Mouse (Mus musculus) C2C12 (cell line): ENCODE data around the gene Map4.

Experiments used
- CEBPB ChIP-seq: IDR thresholded peaks from one replicate; pipeline ENCODE4 v1.6.1; 2011; ENCODE audit warnings: low read depth, mild to moderate bottlenecking, control low read depth, moderate library complexity
- CTCF ChIP-seq: IDR thresholded peaks from one replicate; pipeline ENCODE4 v1.5.1; 2011; ENCODE audit not compliant: control insufficient read depth, insufficient read depth, insufficient read length
- MYOD1 ChIP-seq: IDR thresholded peaks from one replicate; pipeline ENCODE4 v1.6.1; 2011; ENCODE audit warnings: low read depth; ENCODE audit not compliant: control insufficient read depth, insufficient read length
- MYOG ChIP-seq: IDR thresholded peaks from one replicate; pipeline ENCODE4 v1.6.1; 2011; ENCODE audit not compliant: control insufficient read depth, insufficient read length; ENCODE audit errors: extremely low read depth
- USF1 ChIP-seq: IDR thresholded peaks from one replicate; pipeline ENCODE4 v1.6.1; 2011; ENCODE audit warnings: low read depth, mild to moderate bottlenecking, control low read depth, moderate library complexity

- TF ChIP-seq CTCF (no peak), CEBPB (no peak), MYOD1 (no peak), USF1 (no peak), MYOG (no peak)
Measured at GRCm38 (mm10) chr9:109914269-109914926, 16.9 kb upstream of the Map4 start.
